Mouse (Mus musculus): Measurements from ENCODE around the gene Prom1.

The Prom1 gene

GRCm38 (mm10) chr5:44080276-44081054, 21.4 kb downstream of the Prom1 start:
- DNase-seq (ENCODE audit: low read depth): no peak

- DNase-seq (ENCODE audit: low read depth): no peak
Observed at GRCm38 (mm10) chr5:44075432-44075831, 26.4 kb downstream of the Prom1 start.

DNA sequence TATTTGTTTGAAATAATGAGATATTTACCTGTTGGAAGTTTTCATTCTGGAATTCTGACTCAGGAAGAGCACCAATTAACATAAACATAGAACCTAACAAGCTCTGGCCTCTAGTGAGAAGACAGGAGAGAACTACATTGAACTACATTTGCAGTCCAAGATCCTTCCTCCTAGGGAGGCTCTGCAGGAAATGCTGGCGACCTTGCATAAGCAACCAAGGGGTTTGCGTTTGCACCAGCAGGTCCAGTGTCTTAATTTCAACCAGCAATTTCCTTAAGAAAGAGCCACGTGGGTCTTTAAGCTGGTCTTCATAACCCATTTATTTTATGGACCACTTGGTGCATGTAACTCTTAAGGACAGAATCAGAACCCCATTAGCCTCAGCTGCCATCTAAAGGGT, 28.2 kb downstream of the Prom1 start:
- DNase-seq (ENCODE audit: low read depth): no peak

DNA sequence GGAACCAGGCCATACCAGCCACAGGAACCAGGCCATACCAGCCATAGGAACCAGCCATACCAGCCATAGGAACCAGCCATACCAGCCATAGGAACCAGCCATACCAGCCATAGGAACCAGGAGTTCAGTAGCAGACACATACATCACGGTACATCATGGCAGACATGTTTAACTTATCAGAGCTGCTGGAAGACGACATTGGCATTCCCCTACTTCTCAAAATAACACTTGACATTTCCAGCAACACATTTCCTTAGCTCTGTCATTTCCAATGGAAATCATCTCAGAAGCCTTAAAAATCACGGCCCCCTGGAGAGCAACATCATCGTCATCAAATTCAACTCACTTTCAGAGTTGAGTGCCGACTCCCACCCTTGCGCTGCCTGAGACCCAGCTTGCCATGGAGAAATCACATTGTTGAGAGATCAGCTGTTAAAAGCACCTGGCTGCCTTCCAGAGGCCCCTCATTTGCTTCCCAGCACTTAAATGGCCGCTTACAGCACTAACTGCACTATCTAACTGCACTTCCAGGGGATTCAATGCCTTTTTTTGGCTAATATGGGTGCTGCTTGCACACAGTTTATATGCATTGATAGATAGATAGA, 31.2 kb downstream of the Prom1 start:
- DNase-seq (ENCODE audit: low read depth): no peak

DNA sequence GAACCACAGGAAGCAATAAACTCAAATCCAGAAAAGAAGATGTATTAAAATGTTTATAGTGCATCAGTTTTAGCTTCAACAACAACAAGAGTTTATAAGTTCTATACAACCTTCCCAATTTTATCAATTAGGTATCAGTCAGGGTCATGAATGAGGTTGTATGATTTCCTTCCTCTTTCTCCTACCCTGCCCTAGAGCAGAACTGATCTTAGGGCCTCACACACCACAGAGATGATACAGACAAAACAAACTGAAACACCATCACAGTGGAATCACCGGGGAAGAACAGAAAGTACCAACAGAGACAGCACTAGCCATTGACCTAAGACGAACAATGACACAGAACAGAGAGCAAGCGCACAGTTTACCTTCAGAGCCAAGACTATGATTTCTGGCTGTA, 43.6 kb downstream of the Prom1 start:
- DNase-seq (ENCODE audit: low read depth): no peak

GRCm38 (mm10) chr5:44050213-44050612, 51.6 kb downstream of the Prom1 start:
- no peak for DNase-seq (ENCODE audit: low read depth)

DNA sequence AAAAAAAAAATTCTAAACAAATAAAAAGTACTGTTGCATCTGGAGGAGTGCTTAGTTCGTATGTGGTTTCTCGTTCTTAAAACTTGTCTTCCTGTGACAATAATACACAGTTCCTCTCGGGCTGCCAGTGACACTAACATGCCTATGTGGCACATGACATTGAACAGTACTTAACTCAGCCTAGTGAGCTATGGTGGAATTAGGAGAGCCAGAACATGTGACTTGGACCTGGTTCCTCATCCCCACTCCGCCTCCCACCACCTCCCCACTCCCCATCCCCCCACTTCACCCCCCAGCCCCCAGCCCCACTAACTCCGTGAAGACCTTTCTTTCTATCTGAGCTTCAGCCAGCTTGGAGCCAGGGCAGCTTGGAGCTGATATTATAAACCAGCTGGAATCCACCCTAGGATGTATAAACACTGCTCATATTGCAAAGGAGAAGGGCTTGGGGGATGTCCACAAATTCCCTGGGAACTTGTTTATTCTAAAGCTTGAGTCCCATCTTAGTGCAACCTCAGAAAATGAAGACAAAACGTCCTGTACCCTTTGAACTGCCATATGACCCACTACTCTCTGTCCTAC, 52.3 kb downstream of the Prom1 start:
- no peak for DNase-seq (ENCODE audit: low read depth)

- peak; percentile 39 for DNase-seq (ENCODE audit: low read depth)
Observed at GRCm38 (mm10) chr5:44048568-44049363, 53.1 kb downstream of the Prom1 start.

- DNase-seq (ENCODE audit: low read depth): no peak
Observed at GRCm38 (mm10) chr5:44041725-44042124, 60.1 kb downstream of the Prom1 start.

GRCm38 (mm10) chr5:44041056-44041455, 60.8 kb downstream of the Prom1 start:
- no peak for DNase-seq (ENCODE audit: low read depth)

DNA sequence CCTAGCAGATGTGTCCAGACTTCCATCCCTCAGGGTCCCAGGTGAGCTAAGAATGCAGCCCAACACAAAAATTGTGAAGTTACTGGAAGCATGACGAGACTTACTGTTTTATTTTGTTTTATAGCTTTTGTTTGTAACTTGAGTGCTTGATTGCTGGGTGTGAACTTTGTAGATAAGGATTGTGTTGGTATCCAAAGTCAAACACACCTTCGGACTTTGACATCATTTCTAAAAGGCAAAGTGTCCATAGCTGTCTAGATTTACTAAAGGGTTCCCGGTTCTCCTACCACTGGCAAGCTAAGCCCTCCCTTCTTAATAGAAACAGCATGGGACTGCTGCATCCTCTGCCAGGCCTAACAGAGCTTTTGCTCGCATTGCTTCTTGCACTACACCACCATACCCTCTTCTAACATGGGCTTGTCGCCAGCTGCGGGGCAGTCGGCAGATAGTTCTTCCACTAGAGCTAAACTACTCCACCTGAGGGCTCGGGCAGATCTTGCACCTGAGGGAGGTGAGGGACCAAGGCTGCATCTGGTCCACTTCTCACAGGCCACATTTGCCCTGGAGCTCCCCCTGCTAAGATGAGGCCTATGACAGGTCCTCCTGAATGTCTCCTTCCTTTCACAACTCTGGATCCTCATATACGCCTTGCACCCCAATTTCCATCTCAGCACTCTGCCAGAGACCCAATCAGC, 103.4 kb downstream of the Prom1 start:
- DNase-seq (ENCODE audit: low read depth): no peak

GRCm38 (mm10) chr5:43997626-43998025, 104.2 kb downstream of the Prom1 start:
- DNase-seq (ENCODE audit: low read depth): no peak

DNA sequence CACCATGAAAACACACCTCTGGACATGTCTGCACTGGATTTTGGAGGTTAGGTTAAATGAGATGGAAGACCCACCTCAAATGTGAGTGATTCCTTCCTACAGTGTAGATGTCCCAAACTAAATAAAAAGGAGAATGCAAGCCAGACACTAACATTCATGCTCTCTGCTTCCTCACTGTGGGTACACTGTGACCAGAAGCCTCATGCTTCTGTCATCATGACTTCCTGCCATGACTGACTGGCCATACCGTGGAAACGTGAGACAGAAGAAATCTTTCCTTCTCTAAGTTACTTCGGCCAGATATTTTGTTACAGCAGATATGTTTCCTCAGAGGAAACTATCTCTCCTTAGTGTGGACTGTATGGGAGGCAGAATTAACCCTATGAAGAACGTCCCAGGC, 105.7 kb downstream of the Prom1 start:
- DNase-seq (ENCODE audit: low read depth): no peak

GRCm38 (mm10) chr5:43994981-43995380, 106.9 kb downstream of the Prom1 start:
- no peak for DNase-seq (ENCODE audit: low read depth)

GRCm38 (mm10) chr5:43990316-43990715, 111.5 kb downstream of the Prom1 start:
- peak; percentile 20 for DNase-seq (ENCODE audit: low read depth)

- DNase-seq (ENCODE audit: low read depth): no peak
Observed at GRCm38 (mm10) chr5:43989017-43989416, 112.8 kb downstream of the Prom1 start.

GRCm38 (mm10) chr5:43986212-43986611, 115.6 kb downstream of the Prom1 start:
- DNase-seq (ENCODE audit: low read depth): no peak

DNA sequence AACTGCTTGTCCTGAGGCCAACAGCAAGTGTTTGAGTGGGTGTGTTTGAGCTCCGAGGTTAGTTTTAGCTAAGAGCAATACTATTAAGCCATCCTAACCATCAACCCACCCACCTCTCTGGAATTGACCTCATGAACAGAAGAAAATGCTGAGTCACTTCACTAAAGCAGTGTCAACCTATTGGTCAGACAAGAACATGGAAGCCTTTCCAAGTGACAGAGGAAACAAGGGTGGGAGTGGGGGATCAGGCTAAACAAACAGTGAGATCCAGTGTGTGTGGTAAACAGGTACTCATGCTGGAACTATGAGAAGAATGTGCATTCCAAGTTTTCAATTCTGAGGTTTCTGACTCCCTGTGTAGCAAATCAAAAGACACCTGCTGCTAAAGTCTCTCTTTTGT, 118.9 kb downstream of the Prom1 start:
- DNase-seq (ENCODE audit: low read depth): no peak

GRCm38 (mm10) chr5:43981620-43982019, 120.2 kb downstream of the Prom1 start, which contains the start of gene Fgfbp1:
Gene Fgfbp1, minus strand, starts transcription at chr5:43981779.
- DNase-seq (ENCODE audit: low read depth): no peak

GRCm38 (mm10) chr5:43980397-43980796, 121.4 kb downstream of the Prom1 start:
- DNase-seq (ENCODE audit: low read depth): no peak

DNA sequence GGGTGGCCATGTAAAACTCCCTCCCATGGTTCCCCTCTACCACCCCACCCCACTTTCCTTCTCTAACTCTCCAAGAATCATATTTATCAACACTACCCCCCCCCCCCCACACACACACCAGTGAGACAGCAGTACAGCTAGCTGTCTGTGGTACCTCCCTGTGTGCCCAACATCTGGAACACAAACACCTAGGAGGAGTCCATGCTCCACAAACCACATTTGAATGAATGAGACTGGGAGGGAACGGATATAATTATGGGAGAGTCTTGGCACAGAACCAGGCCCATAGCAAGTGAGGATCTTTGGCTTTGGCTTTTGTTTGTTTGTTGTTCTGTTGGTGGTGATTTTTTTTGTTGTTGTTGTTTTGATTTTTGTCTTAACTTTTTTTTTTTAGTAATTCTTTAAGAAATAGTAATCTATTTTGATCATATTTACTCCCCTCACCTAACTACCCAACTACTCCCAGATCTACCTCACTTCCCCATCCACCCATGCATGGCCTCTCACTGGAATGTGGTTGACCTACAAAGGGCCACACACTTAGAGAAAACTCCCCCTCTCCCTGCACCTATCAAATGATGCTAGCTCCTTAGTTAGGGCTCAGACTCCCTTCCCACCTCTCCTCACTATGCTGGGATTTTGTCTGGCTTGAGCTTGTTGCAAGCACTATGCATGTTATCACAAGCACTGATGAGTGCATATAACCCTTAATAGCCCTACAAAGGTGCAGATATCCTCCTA, 124.8 kb downstream of the Prom1 start:
- no peak for DNase-seq (ENCODE audit: low read depth)
